Mouse (Mus musculus): ENCODE results near the gene Egf.

- no peak for TF ChIP-seq CTCF (IDR thresholded peaks at IDR 0.05; ENCODE audit: borderline replicate concordance, control insufficient read depth, extremely low read depth, insufficient read depth, low read length, poor library complexity)
- no peak for TF ChIP-seq POLR2A (IDR thresholded peaks at IDR 0.05; ENCODE audit: control insufficient read depth, extremely low read depth, insufficient read depth, low read length, poor library complexity)
Observed at GRCm38 (mm10) chr3:129681841-129682240, 73.3 kb downstream of the Egf start.
